Mouse (Mus musculus): Measurements from ENCODE around the gene Hist2h2aa2.

Hist2h2aa2 gene

DNA sequence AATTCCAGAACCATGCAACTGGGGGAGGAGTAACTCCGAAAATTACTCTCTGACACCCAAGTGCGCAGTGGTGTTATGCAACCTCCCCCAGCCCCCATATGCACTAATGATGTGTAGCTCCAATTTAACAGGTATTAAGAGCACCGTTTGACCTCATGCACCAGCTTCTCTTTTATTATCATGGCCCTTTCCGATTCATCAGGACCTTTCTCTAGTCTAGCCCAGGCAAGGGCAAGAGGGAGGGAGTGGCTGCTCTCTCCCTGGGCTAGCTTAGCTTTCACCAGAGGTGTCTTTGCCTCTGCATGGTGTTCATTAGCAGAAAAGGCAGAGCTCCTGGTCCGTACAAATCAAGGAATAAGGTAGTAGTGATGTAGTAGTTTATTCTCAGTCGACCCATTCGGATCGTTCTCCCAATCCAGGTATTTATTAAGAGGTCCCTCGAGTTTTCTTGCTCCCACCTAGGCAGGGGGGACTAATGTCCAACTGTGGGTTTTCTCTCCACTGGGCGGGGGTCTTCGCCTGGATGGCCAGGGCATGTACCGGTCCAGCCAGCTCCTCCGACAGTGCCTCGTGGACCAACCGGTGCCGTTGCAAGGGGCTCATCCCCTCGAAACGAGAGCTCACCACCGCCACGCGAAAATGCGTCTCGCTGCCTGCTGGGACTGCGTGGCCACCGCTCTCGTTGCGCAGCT is 43.5 kb downstream of the Hist2h2aa2 start:
- no peak for DNase-seq

GRCm38 (mm10) chr3:96195616-96196313 is 44.3 kb downstream of the Hist2h2aa2 start:
- no peak for DNase-seq

DNA sequence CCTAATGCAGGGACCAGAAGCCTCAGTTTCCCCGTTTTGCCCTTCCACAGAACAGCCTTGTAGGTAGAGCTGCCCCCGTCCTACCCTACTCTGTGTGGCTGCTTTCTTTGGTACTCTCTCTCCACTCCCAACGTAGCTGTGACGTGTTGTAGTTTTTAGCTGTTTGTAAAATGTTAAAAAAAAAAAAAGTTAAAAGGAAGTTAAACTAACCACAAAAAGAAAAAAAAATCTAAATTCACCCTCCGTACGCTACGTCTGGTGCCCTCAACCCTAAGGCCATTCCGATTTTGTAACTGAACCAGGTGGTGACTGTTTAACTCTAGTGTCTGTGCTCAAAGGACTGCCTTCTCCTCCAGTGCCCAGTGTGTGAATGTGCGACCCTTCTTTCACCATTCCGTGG is 45.1 kb downstream of the Hist2h2aa2 start:
- no peak for DNase-seq

DNA sequence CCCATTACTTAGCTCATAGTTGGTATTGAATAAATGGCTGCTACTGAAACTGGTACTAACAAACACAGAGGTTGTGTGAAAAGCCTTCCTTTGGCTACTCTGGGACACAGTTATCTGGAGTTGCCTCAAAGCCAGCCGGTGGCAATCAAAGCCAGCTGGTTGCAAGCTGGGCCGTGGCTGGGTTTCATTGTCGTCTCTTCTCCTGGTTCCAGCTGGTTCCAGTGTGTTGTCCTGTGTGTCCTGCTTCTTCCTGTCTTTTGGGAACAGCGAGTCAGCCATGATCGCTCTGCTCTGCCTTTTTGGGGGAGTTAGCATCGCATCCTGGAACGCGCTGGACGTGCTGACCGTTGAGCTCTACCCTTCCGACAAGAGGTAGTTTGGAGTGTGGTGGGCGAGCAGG is 47.1 kb downstream of the Hist2h2aa2 start:
- no peak for DNase-seq
